Mouse (Mus musculus) kidney, postnatal 0 days (tissue): ENCODE measurements at regions not wholly inside any gene's neighbourhood (a gene's known extent, or its start where the extent isn't known, plus 50 kb on each side); places are given as distances from the start of the nearest gene placed in this dataset.

Experiments used
- ATAC-seq: fragments of 200-750 bp; cut with Nextera tagmentation; replicated peaks from 2 replicates; pipeline ENCODE4 v1.8.0; 2017; ENCODE audit warnings: low read depth, moderate number of reproducible peaks, moderate TSS enrichment, moderate library complexity; ENCODE audit not compliant: low FRiP score
- DNase-seq: peaks from one replicate; pipeline ENCODE4 v3.0.0-alpha.2; 2016; ENCODE audit warnings: low spot score
- H3K27ac ChIP-seq: fragments of 300-500 bp; sonication (generic); 2 replicates; pipeline ENCODE4 v1.5.1; 2014; ENCODE audit warnings: mild to moderate bottlenecking
- H3K27me3 ChIP-seq: fragments of 300-500 bp; sonication (generic); 2 replicates; pipeline ENCODE4 v1.6.1; 2014; ENCODE audit warnings: low read length, mixed read lengths; ENCODE audit not compliant: insufficient read depth
- H3K36me3 ChIP-seq: fragments of 300-500 bp; sonication (generic); 2 replicates; pipeline ENCODE4 v1.6.1; 2014; ENCODE audit warnings: low read length, mixed read lengths; ENCODE audit not compliant: insufficient read depth
- H3K4me1 ChIP-seq: fragments of 300-500 bp; sonication (generic); replicated peaks from 2 replicates; pipeline ENCODE4 v1.6.1; 2014; ENCODE audit warnings: antibody characterized with exemption, low read length, mixed read lengths; ENCODE audit not compliant: insufficient read depth
- H3K4me2 ChIP-seq: fragments of 300-500 bp; sonication (generic); 2 replicates; pipeline ENCODE4 v1.6.1; 2014; ENCODE audit warnings: mild to moderate bottlenecking, low read length, moderate library complexity, mixed read lengths
- H3K4me3 ChIP-seq: fragments of 300-500 bp; sonication (generic); replicated peaks from 2 replicates; pipeline ENCODE4 v1.5.1; 2014; ENCODE audit warnings: low read depth, low read length
- H3K9ac ChIP-seq: fragments of 300-500 bp; sonication (generic); 2 replicates; pipeline ENCODE4 v1.6.1; 2014; ENCODE audit warnings: low read depth, low read length
- H3K9me3 ChIP-seq: fragments of 300-500 bp; sonication (generic); replicated peaks from 2 replicates; pipeline ENCODE4 v1.6.1; 2016; ENCODE audit warnings: low read length, inconsistent platforms, mixed read lengths
- CTCF ChIP-seq: IDR thresholded peaks from 2 replicates; pipeline ENCODE4 v1.5.1; 2016; ENCODE audit warnings: antibody characterized with exemption, low read depth, mild to moderate bottlenecking, moderate library complexity
- WGBS: fragments of 180-500 bp; shearing (Covaris S2); extraction: QIAGEN DNeasy Blood & Tissue Kit; methylation state at CpG from one replicate; pipeline ENCODE4 v1.1.7; 2014; 5-methylcytosine and 5-hydroxymethylcytosine counted together

- H3K9ac ChIP-seq = no peak overlapping the region
- no peaks in the 10 kb centered on the region for H3K9me3 ChIP-seq
- no peaks in the 10 kb centered on the region for H3K36me3 ChIP-seq
- 93% methylated on average over 1 of the region's 1 CpGs for WGBS
- H3K4me3 ChIP-seq = no peak overlapping the region
- no peak for TF ChIP-seq CTCF
- no peaks in the 10 kb centered on the region for H3K4me1 ChIP-seq
- H3K27me3 ChIP-seq = no peaks in the 10 kb centered on the region
- H3K27ac ChIP-seq = no peak overlapping the region
- H3K4me2 ChIP-seq = no peak overlapping the region
- ATAC-seq = no peak
- no peak for DNase-seq
Observed at GRCm38 (mm10) chr5:97203646-97204045, 92.2 kb upstream of the Paqr3 start.

GRCm38 (mm10) chr5:97202557-97202956 lies 91.2 kb upstream of the Paqr3 start:
- no peaks in the 10 kb centered on the region for H3K27me3 ChIP-seq
- H3K4me3 ChIP-seq = no peak overlapping the region
- TF ChIP-seq CTCF = no peak
- H3K4me2 ChIP-seq = no peak overlapping the region
- WGBS = 80% methylated on average over 3 of the region's 3 CpGs
- no peak overlapping the region for H3K9ac ChIP-seq
- no peaks in the 10 kb centered on the region for H3K9me3 ChIP-seq
- no peak overlapping the region for H3K27ac ChIP-seq
- ATAC-seq (no peak), DNase-seq (no peak)
- no peaks in the 10 kb centered on the region for H3K4me1 ChIP-seq
- no peaks in the 10 kb centered on the region for H3K36me3 ChIP-seq

GRCm38 (mm10) chr5:97200655-97201054 lies 89.3 kb upstream of the Paqr3 start:
- H3K9ac ChIP-seq = no peak overlapping the region
- no peaks in the 10 kb centered on the region for H3K4me1 ChIP-seq
- no peak for DNase-seq
- H3K27ac ChIP-seq = no peak overlapping the region
- no peak for ATAC-seq
- 61% methylated on average over 4 of the region's 4 CpGs for WGBS
- no peaks in the 10 kb centered on the region for H3K9me3 ChIP-seq
- no peak for TF ChIP-seq CTCF
- no peaks in the 10 kb centered on the region for H3K36me3 ChIP-seq
- no peak overlapping the region for H3K4me2 ChIP-seq
- no peaks in the 10 kb centered on the region for H3K27me3 ChIP-seq
- no peak overlapping the region for H3K4me3 ChIP-seq

DNA sequence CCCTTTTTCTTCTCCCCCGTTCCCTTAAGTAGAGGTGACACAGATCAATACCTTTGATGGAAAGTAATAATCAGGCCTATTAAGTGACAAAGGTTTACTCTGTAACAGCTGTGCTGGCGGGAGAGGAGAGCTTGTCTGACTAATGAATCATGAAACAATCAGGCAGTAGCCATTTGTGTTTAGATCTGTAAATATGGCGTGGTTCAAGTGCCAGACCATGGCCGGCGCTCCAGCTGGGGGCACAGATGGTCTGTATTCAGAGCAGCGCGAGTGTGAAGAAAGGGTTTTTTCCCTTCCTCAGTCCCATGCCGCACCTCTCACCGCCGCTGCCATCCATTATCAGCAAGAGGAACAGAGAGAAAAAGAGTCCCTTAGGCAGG lies 83.9 kb upstream of the Paqr3 start:
- H3K9ac ChIP-seq = no peak overlapping the region
- 67% methylated on average over 10 of the region's 10 CpGs for WGBS
- H3K4me2 ChIP-seq = no peak overlapping the region
- no peaks in the 10 kb centered on the region for H3K9me3 ChIP-seq
- no peak overlapping the region for H3K4me3 ChIP-seq
- no peak overlapping the region for H3K27ac ChIP-seq
- no peaks in the 10 kb centered on the region for H3K27me3 ChIP-seq
- no peaks in the 10 kb centered on the region for H3K36me3 ChIP-seq
- DNase-seq (no peak), ATAC-seq (no peak)
- H3K4me1 ChIP-seq = no peaks in the 10 kb centered on the region
- no peak for TF ChIP-seq CTCF

DNA sequence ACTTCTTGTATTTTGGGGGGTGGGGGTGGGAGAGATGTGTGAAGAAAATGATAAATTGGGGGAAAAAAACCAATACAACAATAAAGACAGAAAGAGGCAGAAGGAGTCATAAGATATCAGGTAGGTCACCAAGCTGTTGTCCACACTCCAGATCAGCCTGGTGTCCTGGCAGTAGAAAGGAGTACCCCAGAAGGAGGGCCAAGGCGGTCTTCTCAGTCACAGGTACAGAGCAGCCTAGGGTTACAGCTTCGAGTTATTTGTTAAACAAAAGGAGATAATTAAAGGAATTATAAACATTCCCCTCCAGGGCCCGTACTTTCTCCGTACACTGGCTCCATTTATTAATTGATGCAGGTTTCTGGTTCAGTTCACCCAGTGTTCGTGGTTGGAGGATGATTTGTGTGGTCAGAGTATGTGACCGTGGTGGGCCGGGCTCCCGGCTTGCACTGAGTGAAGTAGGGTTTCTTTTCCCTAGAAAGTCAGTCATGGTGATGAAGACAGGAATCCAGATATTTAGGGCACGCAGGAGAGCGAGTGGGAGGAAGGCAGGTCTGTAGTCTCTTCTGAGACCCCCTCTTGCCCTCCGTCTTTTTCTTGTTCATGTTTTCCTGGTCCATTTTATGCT lies 83.4 kb upstream of the Paqr3 start:
- Histone ChIP-seq H3K27me3 (no peaks in the 10 kb centered on the region), H3K4me3 (no peak overlapping the region), H3K27ac (no peak overlapping the region), H3K9ac (no peak overlapping the region), H3K4me1 (no peaks in the 10 kb centered on the region), H3K9me3 (no peaks in the 10 kb centered on the region), H3K36me3 (no peaks in the 10 kb centered on the region), H3K4me2 (no peak overlapping the region)
- TF ChIP-seq CTCF = no peak
- DNase-seq (no peak), ATAC-seq (no peak)
- 47% methylated on average over 11 of the region's 11 CpGs for WGBS

DNA sequence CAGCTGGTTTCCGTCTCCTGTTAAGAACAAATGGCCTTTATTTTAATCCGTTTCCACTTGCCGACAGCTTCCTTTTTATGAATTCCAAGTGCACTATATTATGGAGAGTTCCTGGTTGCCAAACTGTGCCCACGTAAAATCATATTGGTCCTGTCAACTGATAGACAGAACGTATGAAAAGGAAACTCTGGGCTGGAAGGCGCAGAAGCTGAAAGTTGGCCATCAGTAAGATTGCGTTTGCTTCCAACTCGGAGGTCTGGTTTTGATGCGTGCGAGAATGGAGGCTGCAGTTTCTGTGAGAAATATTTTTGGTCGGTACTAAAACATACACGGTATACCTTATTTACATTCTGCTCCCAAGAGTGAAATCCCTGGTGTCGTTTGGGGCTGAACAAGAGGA lies 81.3 kb upstream of the Paqr3 start:
- ATAC-seq = no peak

DNA sequence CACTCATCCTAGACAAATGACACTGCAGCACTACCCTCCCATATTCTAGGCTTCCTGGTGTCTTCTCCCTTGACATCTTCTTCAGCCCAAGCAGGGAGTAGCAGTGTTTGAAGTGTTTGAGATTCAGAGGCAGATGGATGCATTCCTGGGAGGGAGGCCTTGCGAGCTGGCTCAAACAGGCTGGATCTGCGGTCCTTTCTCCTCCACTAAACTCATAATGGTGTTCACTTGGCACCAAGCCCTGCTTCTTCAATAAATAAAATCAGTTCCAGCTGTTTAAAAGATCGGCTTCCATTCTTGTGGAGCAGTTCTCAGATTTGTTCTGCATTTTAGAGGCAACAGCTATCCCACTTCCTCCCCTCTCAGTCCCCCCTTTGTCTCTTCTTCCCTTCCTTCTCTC lies 79.3 kb upstream of the Paqr3 start:
- H3K4me2 ChIP-seq = no peak overlapping the region
- DNase-seq (peak; percentile 38), ATAC-seq (no peak)
- H3K9ac ChIP-seq = no peak overlapping the region
- H3K9me3 ChIP-seq = no peaks in the 10 kb centered on the region
- TF ChIP-seq CTCF = no peak
- WGBS = 47% methylated on average over 3 of the region's 3 CpGs
- H3K27me3 ChIP-seq = no peaks in the 10 kb centered on the region
- H3K4me1 ChIP-seq = no peaks in the 10 kb centered on the region
- no peak overlapping the region for H3K4me3 ChIP-seq
- no peak overlapping the region for H3K27ac ChIP-seq
- H3K36me3 ChIP-seq = no peaks in the 10 kb centered on the region

More for the DNA sequence above, 81.3 kb upstream of the Paqr3 start:
- H3K9ac ChIP-seq = no peak overlapping the region
- no peak overlapping the region for H3K4me3 ChIP-seq
- no peak for TF ChIP-seq CTCF
- H3K36me3 ChIP-seq = no peaks in the 10 kb centered on the region
- H3K9me3 ChIP-seq = no peaks in the 10 kb centered on the region
- H3K27me3 ChIP-seq = no peaks in the 10 kb centered on the region
- no peak for DNase-seq
- WGBS = 74% methylated on average over 13 of the region's 13 CpGs
- H3K4me1 ChIP-seq = no peaks in the 10 kb centered on the region
- H3K4me2 ChIP-seq = no peak overlapping the region
- H3K27ac ChIP-seq = no peak overlapping the region
